Comparison of ENCODE assay signal across 12 mouse cellular contexts in genomic region chr5:9338756-9339510, GRCm38 (mm10).
DNase-seq lines count a peak whose midpoint lies in the region; ATAC-seq lines count a peak whose summit lies in the region.
"Had no signal": no experiment of that assay in that cellular context is flagged by ENCODE, and none has a peak within 500 bp of the region (broad histone marks: within the 10 kb centered on the region; RNA-seq: fewer than 3 reads in every experiment).

No protein-coding gene starts in this region.

- ATAC-seq in limb, embryonic 12.5 days (ENCODE audit: insufficient number of reproducible peaks, insufficient read depth, low FRiP score, low TSS enrichment, low read depth), result peak; percentile 42; the same call in 1 of the 2 replicates
- peak; percentile 80 for ATAC-seq in forebrain, embryonic 14.5 days
- ATAC-seq in limb, embryonic 13.5 days (ENCODE audit: low FRiP score, low read depth), result peak; percentile 57
- no peak for ATAC-seq in kidney, embryonic 15.5 days (replicated peaks; ENCODE audit: low FRiP score)

- no peak overlapping the region for H3K4me2 ChIP-seq in limb, embryonic 12.5 days
- H3K4me2 ChIP-seq in forebrain, embryonic 14.5 days (ENCODE audit: low read length), result peak overlapping the region; percentile 24; the same call in 1 of the 2 replicates
- H3K4me2 ChIP-seq in limb, embryonic 13.5 days (replicated peaks), result no peak overlapping the region
- no peak overlapping the region for H3K4me2 ChIP-seq in kidney, embryonic 15.5 days
- H3K4me2 ChIP-seq: liver, embryonic 13.5 days had no signal

- H3K9ac ChIP-seq in limb, embryonic 12.5 days (replicated peaks), result no peak overlapping the region
- H3K9ac ChIP-seq in forebrain, embryonic 14.5 days (ENCODE audit: low read length), result no peak overlapping the region
- H3K9ac ChIP-seq in limb, embryonic 13.5 days, result no peak overlapping the region
- H3K9ac ChIP-seq in kidney, embryonic 15.5 days, result no peak overlapping the region
- H3K9ac ChIP-seq: liver, embryonic 13.5 days had no signal

- DNase-seq in limb, embryonic 10.5 days (ENCODE audit: low spot score), result no peak
- DNase-seq in forebrain, embryonic 14.5 days (ENCODE audit: low spot score), result peak; percentile 51
- DNase-seq in retina, postnatal 1 day, result peak; percentile 79
- no peak for DNase-seq in spleen, adult 12 weeks (ENCODE audit: low spot score)
- DNase-seq: kidney, postnatal 14 days; liver, embryonic 13.5 days; lung, postnatal 4 days; thymus, postnatal 14 days had no signal

- H3K9me3 ChIP-seq in limb, embryonic 12.5 days, result no peaks in the 10 kb centered on the region
- H3K9me3 ChIP-seq in limb, embryonic 10.5 days (replicated peaks), result no peaks in the 10 kb centered on the region
- no peaks in the 10 kb centered on the region for H3K9me3 ChIP-seq in forebrain, embryonic 14.5 days (replicated peaks; ENCODE audit: control insufficient read depth, low read length)
- H3K9me3 ChIP-seq in limb, embryonic 13.5 days, result no peaks in the 10 kb centered on the region
- H3K9me3 ChIP-seq in kidney, embryonic 15.5 days (replicated peaks), result no peaks in the 10 kb centered on the region
- H3K9me3 ChIP-seq: liver, embryonic 13.5 days had no signal

- no peak overlapping the region for H3K27ac ChIP-seq in limb, embryonic 12.5 days
- no peak overlapping the region for H3K27ac ChIP-seq in limb, embryonic 10.5 days
- H3K27ac ChIP-seq in forebrain, embryonic 14.5 days (ENCODE audit: low read depth, low read length), result peak overlapping the region; percentile 16
- no peak overlapping the region; the same call in 1 of the 2 replicates for H3K27ac ChIP-seq in limb, embryonic 13.5 days
- no peak overlapping the region for H3K27ac ChIP-seq in kidney, embryonic 15.5 days
- H3K27ac ChIP-seq: left cerebral cortex, adult 2 months; liver, embryonic 13.5 days had no signal

- no peaks in the 10 kb centered on the region for H3K36me3 ChIP-seq in limb, embryonic 12.5 days
- no peaks in the 10 kb centered on the region for H3K36me3 ChIP-seq in limb, embryonic 10.5 days
- H3K36me3 ChIP-seq in forebrain, embryonic 14.5 days (ENCODE audit: control insufficient read depth, insufficient read depth, low read length), result no peaks in the 10 kb centered on the region
- no peaks in the 10 kb centered on the region for H3K36me3 ChIP-seq in limb, embryonic 13.5 days
- no peaks in the 10 kb centered on the region for H3K36me3 ChIP-seq in kidney, embryonic 15.5 days
- H3K36me3 ChIP-seq: liver, embryonic 13.5 days had no signal

- H3K4me3 ChIP-seq in limb, embryonic 12.5 days (replicated peaks), result no peak overlapping the region
- H3K4me3 ChIP-seq in limb, embryonic 10.5 days, result no peak overlapping the region
- H3K4me3 ChIP-seq in forebrain, embryonic 14.5 days (ENCODE audit: low read depth, low read length), result no peak overlapping the region
- H3K4me3 ChIP-seq in limb, embryonic 13.5 days, result no peak overlapping the region
- no peak overlapping the region for H3K4me3 ChIP-seq in kidney, embryonic 15.5 days (replicated peaks)
- H3K4me3 ChIP-seq: left cerebral cortex, adult 2 months; liver, embryonic 13.5 days had no signal

- WGBS in limb, embryonic 12.5 days, result 74% methylated on average over 7 of the region's 7 CpGs
- 81% methylated on average over 7 of the region's 7 CpGs for WGBS in limb, embryonic 10.5 days
- 17% methylated on average over 7 of the region's 7 CpGs for WGBS in forebrain, embryonic 14.5 days
- 60% methylated on average over 7 of the region's 7 CpGs for WGBS in limb, embryonic 13.5 days
- 76% methylated on average over 7 of the region's 7 CpGs for WGBS in kidney, embryonic 15.5 days

- H3K27me3 ChIP-seq in limb, embryonic 12.5 days, result no peaks in the 10 kb centered on the region
- no peaks in the 10 kb centered on the region for H3K27me3 ChIP-seq in limb, embryonic 10.5 days (ENCODE audit: low read depth, poor library complexity, severe bottlenecking)
- no peaks in the 10 kb centered on the region for H3K27me3 ChIP-seq in forebrain, embryonic 14.5 days (replicated peaks; ENCODE audit: control insufficient read depth, insufficient read depth, low read length)
- H3K27me3 ChIP-seq in limb, embryonic 13.5 days, result no peaks in the 10 kb centered on the region
- H3K27me3 ChIP-seq in kidney, embryonic 15.5 days, result no peaks in the 10 kb centered on the region
- H3K27me3 ChIP-seq: liver, embryonic 13.5 days had no signal

- no peaks in the 10 kb centered on the region for H3K4me1 ChIP-seq in limb, embryonic 12.5 days (replicated peaks)
- H3K4me1 ChIP-seq in limb, embryonic 10.5 days, result no peaks in the 10 kb centered on the region
- peaks cover 11% of the 10 kb centered on the region for H3K4me1 ChIP-seq in forebrain, embryonic 14.5 days (ENCODE audit: control insufficient read depth, insufficient read depth, low read length)
- H3K4me1 ChIP-seq in limb, embryonic 13.5 days, result no peaks in the 10 kb centered on the region
- no peaks in the 10 kb centered on the region for H3K4me1 ChIP-seq in kidney, embryonic 15.5 days
- H3K4me1 ChIP-seq: liver, embryonic 13.5 days had no signal

Comparison
In these comparisons a context has a peak if more than half of its experiments do, and no peak if none do; other contexts are left out.
1. DNase-seq: peak in forebrain, embryonic 14.5 days (single experiment) and retina, postnatal 1 day (single experiment); none in limb, embryonic 10.5 days (single experiment) and spleen, adult 12 weeks (single experiment).